1 mouse cellular context compared by ENCODE assay signal in genomic region chr4:41274980-41275850, GRCm38 (mm10).
TF ChIP-seq lines count a peak whose summit lies in the region.

Ubap2 (minus strand) TSS chr4:41275144.

TF ChIP-seq in CH12.LX, 34 proteins besides CTCF, POLR2A, EP300 and RAD21 (continued from another document):
- TF ChIP-seq HCFC1 (IDR thresholded peaks at IDR 0.05; ENCODE audit: low read depth, low read length) (peak; percentile 95), SIN3A (IDR thresholded peaks at IDR 0.05; ENCODE audit: low read length) (peak; percentile 77; the same call in 1 of the 2 replicates), CHD2 (IDR thresholded peaks at IDR 0.05; ENCODE audit: low read length) (0 out of 2 replicates have a peak, but pooled peaks have one; percentile 38), IRF4 (IDR thresholded peaks at IDR 0.05; ENCODE audit: low read depth, low read length) (peak; percentile 9; the same call in 1 of the 2 replicates), USF2 (conservative IDR thresholded peaks at IDR 0.05; ENCODE audit: low read depth, low read length) (peak; percentile 97), CHD1 (IDR thresholded peaks at IDR 0.05; ENCODE audit: low read depth, low read length) (no peak), JUN (IDR thresholded peaks at IDR 0.05; ENCODE audit: insufficient read depth, low read depth, low read length) (no peak), ZNF384 (IDR thresholded peaks at IDR 0.05; ENCODE audit: low read depth, low read length) (no peak), MYC (IDR thresholded peaks at IDR 0.05; ENCODE audit: low read depth, low read length) (peak; percentile 99), BHLHE40 (IDR thresholded peaks at IDR 0.05; ENCODE audit: low read depth, low read length) (peak; percentile 88), JUND (conservative IDR thresholded peaks at IDR 0.05; ENCODE audit: low read depth, low read length) (no peak), TBP (conservative IDR thresholded peaks at IDR 0.05; ENCODE audit: low read depth, low read length) (peak; percentile 74; the same call in 1 of the 2 replicates)
TF ChIP-seq in CH12.LX: peak in this region for 20.
